Mouse (Mus musculus) CD4-positive, CD25-positive, alpha-beta regulatory T cell (primary cell): ENCODE results near the gene Olfr1449. TPM values are rescaled to one million over a fixed set of nuclear protein-coding genes. Genes with fewer than 3 reads are reported as not detected.

ENCODE experiments used
- polyA plus RNA-seq: library from polyadenylated mRNA; unstranded; fragments of 100-300 nt; shearing (Covaris generic); gene quantifications from one replicate; pipeline ENCODE4 v1.2.1, GENCODE M21; 2017

Olfr1449 gene
- polyA plus RNA-seq: not detected

DNA sequence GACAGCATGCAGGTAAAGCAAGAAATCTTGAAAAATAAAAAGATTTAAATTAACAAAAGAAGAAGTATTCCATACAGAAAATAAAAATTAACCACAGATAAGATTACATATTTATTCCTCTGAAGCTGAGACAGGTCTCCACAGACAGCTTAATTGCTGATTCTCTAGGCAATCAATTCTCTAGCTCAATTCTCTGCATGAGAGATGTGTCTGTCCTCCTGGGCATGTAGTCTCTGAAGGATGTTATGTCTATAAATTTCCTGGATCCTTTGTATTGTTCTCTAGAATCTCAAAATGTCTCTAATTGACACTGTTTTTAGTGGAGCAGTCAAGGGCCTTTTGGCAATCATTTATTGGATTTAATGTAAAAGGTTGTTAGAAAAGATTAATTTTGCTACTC is at the start of gene Olfr1449:
Olfr1449 (plus strand) TSS at position 301 of the 400 bp plus-strand sequence.

DNA sequence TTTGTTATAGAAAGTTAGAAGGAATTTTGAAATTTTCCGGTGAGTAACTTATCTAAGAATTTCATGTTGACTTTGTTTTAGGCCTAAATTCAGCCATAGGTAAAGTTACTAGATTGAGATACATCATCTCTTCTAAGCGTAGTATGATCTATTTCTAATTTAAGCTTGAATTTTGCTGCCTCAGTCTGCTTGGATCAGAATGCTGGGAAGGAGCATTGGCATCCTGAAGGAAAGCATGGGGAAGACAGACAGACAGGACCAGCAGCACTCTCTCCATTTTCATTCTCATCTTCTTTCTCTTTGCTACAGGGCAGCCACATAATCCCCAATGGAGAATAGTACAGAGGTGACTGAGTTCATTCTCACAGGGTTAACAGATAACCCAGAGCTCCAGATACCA is 47.1 kb upstream of the Olfr1449 start, which contains the start of gene Olfr1445:
Olfr1445 (plus strand) TSS at position 301 of the 400 bp plus-strand sequence.

DNA sequence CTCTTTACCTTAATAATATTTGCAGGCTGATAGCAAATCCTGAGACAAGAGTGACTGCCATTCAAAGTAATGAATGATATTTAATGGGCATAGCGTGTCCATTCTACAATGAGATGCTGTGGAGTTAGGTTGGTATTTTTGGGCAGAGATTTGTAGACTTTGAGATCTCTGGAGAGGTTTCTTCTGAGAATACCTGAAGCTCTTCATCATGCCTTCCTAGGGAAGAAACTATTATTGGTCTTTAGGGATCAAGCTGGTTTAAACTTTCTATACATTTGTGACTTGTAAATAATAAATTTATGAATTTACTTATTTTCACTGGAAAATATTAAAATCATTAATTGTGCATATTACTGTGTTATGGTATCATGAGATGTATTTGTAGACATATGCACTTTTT is 37.2 kb upstream of the Olfr1449 start, which contains the start of gene Olfr1446:
Olfr1446 (minus strand) TSS at position 101 of the 400 bp plus-strand sequence.

DNA sequence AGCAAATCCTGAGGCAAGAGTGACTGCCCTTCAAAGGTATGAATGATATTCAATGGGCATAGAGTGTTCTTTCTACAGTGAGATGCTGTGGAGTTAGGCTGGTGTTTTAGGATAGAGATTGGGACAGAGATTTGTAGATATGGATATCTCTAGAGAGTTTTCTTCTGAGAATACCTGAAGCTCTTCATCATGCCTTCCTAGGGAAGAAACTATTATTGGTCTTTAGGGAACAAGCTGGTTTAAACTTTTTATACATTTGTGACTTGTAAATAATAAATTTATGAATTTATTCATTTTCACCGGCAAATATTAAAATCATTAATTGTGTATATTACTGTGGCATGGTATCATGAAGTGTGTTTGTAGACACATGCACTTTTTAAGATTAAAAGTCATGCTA is 27.0 kb upstream of the Olfr1449 start, which contains the start of gene Olfr1447:
Olfr1447 (minus strand) TSS at position 101 of the 400 bp plus-strand sequence.

DNA sequence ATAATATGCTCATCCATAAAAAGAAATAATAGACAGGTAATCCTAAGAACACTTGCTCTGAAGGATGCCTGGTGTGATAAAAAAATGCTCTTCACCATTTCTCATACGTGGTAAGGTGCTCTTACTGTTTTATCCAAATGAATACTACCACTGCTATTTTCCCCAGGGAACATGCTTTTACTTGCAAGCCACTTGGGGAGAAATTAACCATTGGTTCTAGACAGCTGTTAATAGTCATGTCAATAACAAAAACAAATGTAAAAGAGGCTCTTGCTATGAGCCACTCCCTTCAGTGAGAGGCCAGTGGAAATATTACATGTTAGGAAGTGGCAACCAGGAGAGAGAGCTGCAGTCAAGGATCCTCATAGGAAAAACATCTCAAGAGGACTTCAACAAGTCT is 6.3 kb upstream of the Olfr1449 start, which contains the start of gene Olfr1448:
Olfr1448 (minus strand) TSS at position 101 of the 400 bp plus-strand sequence.

DNA sequence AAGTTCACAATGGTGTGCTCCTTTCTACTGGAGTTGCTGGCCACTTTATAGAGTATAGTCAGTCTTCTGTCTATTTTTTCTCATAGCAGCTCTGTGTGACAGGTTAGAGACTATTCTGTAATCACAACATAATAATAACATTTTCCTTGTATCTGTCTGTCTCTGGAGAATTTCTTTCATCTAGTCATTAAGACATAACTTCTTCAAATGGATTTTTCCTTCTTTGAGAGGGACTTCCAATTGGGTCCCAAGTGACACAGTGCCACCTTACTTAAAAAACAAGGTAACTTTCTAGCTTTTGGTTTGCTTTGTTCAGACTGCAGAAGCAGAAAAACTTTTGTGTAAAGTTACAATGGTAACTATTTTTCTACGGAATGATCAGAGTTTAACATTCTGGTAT is 19.3 kb downstream of the Olfr1449 start, which contains the start of gene Olfr1450:
Olfr1450 (plus strand) TSS at position 301 of the 400 bp plus-strand sequence.

Other genes with a start within 250 kb of the Olfr1449 start
- not detected for gene Keg1, start 235.1 kb upstream of the Olfr1449 start, polyA plus RNA-seq
- gene Cntf, start 165.2 kb upstream of the Olfr1449 start, polyA plus RNA-seq: 0.19 TPM
- gene Zfp91, start 134.7 kb upstream of the Olfr1449 start, polyA plus RNA-seq: 18.9 TPM
- gene Lpxn, start 134.6 kb upstream of the Olfr1449 start, polyA plus RNA-seq: 155 TPM
- not detected for gene Gm5244, start 84.2 kb upstream of the Olfr1449 start, polyA plus RNA-seq
- gene Olfr1444, start 73.6 kb upstream of the Olfr1449 start, polyA plus RNA-seq: 0.47 TPM
- not detected for gene Olfr1445, start 47.0 kb upstream of the Olfr1449 start, polyA plus RNA-seq
- gene Olfr1446, start 37.3 kb upstream of the Olfr1449 start, polyA plus RNA-seq: not detected
- gene Olfr1447, start 27.1 kb upstream of the Olfr1449 start, polyA plus RNA-seq: not detected
- not detected for gene Olfr1448, start 6.4 kb upstream of the Olfr1449 start, polyA plus RNA-seq
- gene Olfr1450, start 19.4 kb downstream of the Olfr1449 start, polyA plus RNA-seq: not detected
- 0.19 TPM for gene Olfr1451, start 64.2 kb downstream of the Olfr1449 start, polyA plus RNA-seq
- not detected for gene Olfr1453, start 97.5 kb downstream of the Olfr1449 start, polyA plus RNA-seq
- not detected for gene Olfr1454, start 129.8 kb downstream of the Olfr1449 start, polyA plus RNA-seq
- gene Olfr1457, start 167.1 kb downstream of the Olfr1449 start, polyA plus RNA-seq: not detected
- gene Olfr1458, start 175.9 kb downstream of the Olfr1449 start, polyA plus RNA-seq: not detected
- not detected for gene Olfr1459, start 218.7 kb downstream of the Olfr1449 start, polyA plus RNA-seq
- not detected for gene Olfr1461, start 232.2 kb downstream of the Olfr1449 start, polyA plus RNA-seq